Mouse (Mus musculus) CH12.LX (cell line): Measurements from ENCODE around the gene Casr. TPM values are rescaled to one million over a fixed set of nuclear protein-coding genes. Genes with fewer than 3 reads are reported as not detected.

ENCODE experiments used
- DNase-seq: peaks from one replicate; pipeline ENCODE4 v3.0.0-alpha.2; 2013; ENCODE audit errors: extremely low read depth
- H3K27ac ChIP-seq: 2 replicates; pipeline ENCODE4 v1.5.1; 2012; ENCODE audit warnings: low read depth, mild to moderate bottlenecking, control low read depth, moderate library complexity; ENCODE audit not compliant: insufficient read depth
- H3K27me3 ChIP-seq: replicated peaks from 2 replicates; pipeline ENCODE3; 2012; ENCODE audit warnings: inconsistent platforms
- H3K36me3 ChIP-seq, 2 experiments: replicated peaks in 1 of 2; 2 replicates each; pipeline versions ENCODE3 to v1.6.1; 2012; ENCODE audit warnings: inconsistent platforms in 1 of 2, low read length in 1 of 2, mild to moderate bottlenecking in 1 of 2, mixed read lengths in 1 of 2, moderate library complexity in 1 of 2; ENCODE audit not compliant: control insufficient read depth in 1 of 2, insufficient read depth in 1 of 2
- H3K4me1 ChIP-seq, 2 experiments: 2 replicates each; pipeline ENCODE4 v1.6.1; 2012; ENCODE audit warnings: inconsistent platforms in 1 of 2, moderate library complexity in 1 of 2; ENCODE audit not compliant: insufficient read depth in 2 of 2, control insufficient read depth in 1 of 2
- H3K4me2 ChIP-seq: 2 replicates; pipeline ENCODE4 v1.6.1; 2012; ENCODE audit warnings: low read depth, mild to moderate bottlenecking, control low read depth; ENCODE audit not compliant: poor library complexity, insufficient read depth, severe bottlenecking
- H3K4me3 ChIP-seq, 3 experiments: fragments of 150-350 bp in 1 of 3; sonication (generic) in 1 of 3; replicated peaks in 1 of 3; 2 replicates each; pipeline versions ENCODE3 to v1.5.1; 2011 to 2012; ENCODE audit warnings: low read depth in 2 of 3, low read length in 2 of 3, mild to moderate bottlenecking in 2 of 3, moderate library complexity in 2 of 3, control low read depth in 1 of 3, improper control_type of control experiment in 1 of 3, inconsistent platforms in 1 of 3, mixed read lengths in 1 of 3; ENCODE audit not compliant: poor library complexity in 1 of 3
- H3K79me2 ChIP-seq: replicated peaks from 2 replicates; pipeline ENCODE4 v1.6.1; 2012; ENCODE audit warnings: mild to moderate bottlenecking, moderate library complexity; ENCODE audit not compliant: control insufficient read depth, poor library complexity, insufficient read depth, severe bottlenecking; ENCODE audit errors: extremely low read depth
- H3K9ac ChIP-seq: 2 replicates; pipeline ENCODE4 v1.6.1; 2012; ENCODE audit warnings: low read depth, mild to moderate bottlenecking, control low read depth, moderate library complexity; ENCODE audit not compliant: insufficient read depth
- H3K9me3 ChIP-seq: replicated peaks from 2 replicates; pipeline ENCODE3; 2012; ENCODE audit warnings: low read length, inconsistent platforms, mixed read lengths
- BHLHE40 ChIP-seq: IDR thresholded peaks from 2 replicates; pipeline ENCODE4 v1.6.1; 2011; ENCODE audit warnings: mild to moderate bottlenecking, low read depth, low read length, improper control_type of control experiment
- CHD2 ChIP-seq: IDR thresholded peaks from 2 replicates; pipeline ENCODE4 v1.6.1; 2011; ENCODE audit warnings: low read length, improper control_type of control experiment
- CTCF ChIP-seq, 2 experiments: IDR thresholded peaks in 1 of 2; conservative IDR thresholded peaks in 1 of 2; 2 replicates each; pipeline ENCODE4 v1.5.1; 2011 to 2012; ENCODE audit warnings: low read depth in 2 of 2, low read length in 2 of 2, improper control_type of control experiment in 1 of 2, inconsistent platforms in 1 of 2, mild to moderate bottlenecking in 1 of 2, moderate library complexity in 1 of 2
- E2F4 ChIP-seq: IDR thresholded peaks from 2 replicates; pipeline ENCODE4 v1.6.1; 2011; ENCODE audit warnings: low read depth, low read length, improper control_type of control experiment; ENCODE audit not compliant: insufficient replicate concordance
- ETS1 ChIP-seq: conservative IDR thresholded peaks from 2 replicates; pipeline ENCODE4 v1.6.1; 2012; ENCODE audit warnings: low read depth, mild to moderate bottlenecking, inconsistent platforms, low read length, improper control_type of control experiment, moderate library complexity
- IRF4 ChIP-seq: IDR thresholded peaks from 2 replicates; pipeline ENCODE4 v1.6.1; 2014; ENCODE audit warnings: low read depth, mild to moderate bottlenecking, inconsistent platforms, low read length, improper control_type of control experiment
- JUN ChIP-seq: IDR thresholded peaks from 2 replicates; pipeline ENCODE4 v1.6.1; 2011; ENCODE audit warnings: low read depth, mild to moderate bottlenecking, low read length, improper control_type of control experiment, moderate library complexity; ENCODE audit not compliant: insufficient read depth
- JUND ChIP-seq: conservative IDR thresholded peaks from 2 replicates; pipeline ENCODE4 v1.6.1; 2011; ENCODE audit warnings: low read depth, low read length, improper control_type of control experiment
- KAT2A ChIP-seq: IDR thresholded peaks from 2 replicates; pipeline ENCODE4 v1.6.1; 2012; ENCODE audit warnings: low read length, improper control_type of control experiment, inconsistent platforms; ENCODE audit not compliant: insufficient replicate concordance
- MAFK ChIP-seq: IDR thresholded peaks from 2 replicates; pipeline ENCODE4 v1.6.1; 2011; ENCODE audit warnings: low read length, improper control_type of control experiment; ENCODE audit not compliant: insufficient replicate concordance
- MAX ChIP-seq: IDR thresholded peaks from 2 replicates; pipeline ENCODE4 v1.6.1; 2011; ENCODE audit warnings: low read length, improper control_type of control experiment
- MAZ ChIP-seq: IDR thresholded peaks from 2 replicates; pipeline ENCODE4 v1.6.1; 2012; ENCODE audit warnings: low read depth, mild to moderate bottlenecking, inconsistent platforms, low read length, improper control_type of control experiment, moderate library complexity
- MEF2A ChIP-seq: IDR thresholded peaks from 2 replicates; pipeline ENCODE4 v1.6.1; 2014; ENCODE audit warnings: low read depth, mild to moderate bottlenecking, inconsistent platforms, low read length, improper control_type of control experiment, borderline replicate concordance
- MXI1 ChIP-seq: IDR thresholded peaks from 2 replicates; pipeline ENCODE4 v1.6.1; 2011; ENCODE audit warnings: mild to moderate bottlenecking, low read depth, low read length, improper control_type of control experiment
- MYC ChIP-seq: IDR thresholded peaks from 2 replicates; pipeline ENCODE4 v1.6.1; 2011; ENCODE audit warnings: low read depth, mild to moderate bottlenecking, improper control_type of control experiment, low read length
- NELFE ChIP-seq: IDR thresholded peaks from 2 replicates; pipeline ENCODE4 v1.6.1; 2011; ENCODE audit warnings: low read depth, low read length, improper control_type of control experiment
- PAX5 ChIP-seq: IDR thresholded peaks from 2 replicates; pipeline ENCODE4 v1.6.1; 2012; ENCODE audit warnings: low read length, inconsistent platforms, mixed read lengths
- POLR2A ChIP-seq: IDR thresholded peaks from 2 replicates; pipeline ENCODE4 v1.6.1; 2011; ENCODE audit warnings: low read depth, mild to moderate bottlenecking, improper control_type of control experiment, low read length
- RAD21 ChIP-seq: IDR thresholded peaks from 2 replicates; pipeline ENCODE4 v1.6.1; 2011; ENCODE audit warnings: low read depth, mild to moderate bottlenecking, low read length, improper control_type of control experiment, moderate library complexity
- RCOR1 ChIP-seq: conservative IDR thresholded peaks from 2 replicates; pipeline ENCODE4 v1.6.1; 2012; ENCODE audit warnings: low read depth, mild to moderate bottlenecking, inconsistent platforms, low read length, improper control_type of control experiment
- SIN3A ChIP-seq: IDR thresholded peaks from 2 replicates; pipeline ENCODE4 v1.6.1; 2012; ENCODE audit warnings: low read length, improper control_type of control experiment, inconsistent platforms
- SMC3 ChIP-seq: IDR thresholded peaks from 2 replicates; pipeline ENCODE4 v1.6.1; 2011; ENCODE audit warnings: low read depth, low read length, improper control_type of control experiment
- TBP ChIP-seq: conservative IDR thresholded peaks from 2 replicates; pipeline ENCODE4 v1.6.1; 2011; ENCODE audit warnings: low read depth, low read length, improper control_type of control experiment
- TCF12 ChIP-seq: IDR thresholded peaks from 2 replicates; pipeline ENCODE4 v1.6.1; 2014; ENCODE audit warnings: low read depth, mild to moderate bottlenecking, inconsistent platforms, low read length, improper control_type of control experiment
- USF1 ChIP-seq: IDR thresholded peaks from 2 replicates; pipeline ENCODE4 v1.6.1; 2014; ENCODE audit warnings: low read depth, mild to moderate bottlenecking, inconsistent platforms, low read length, improper control_type of control experiment
- ZKSCAN1 ChIP-seq: IDR thresholded peaks from 2 replicates; pipeline ENCODE4 v1.6.1; 2012; ENCODE audit warnings: low read depth, inconsistent platforms, low read length, improper control_type of control experiment, borderline replicate concordance
- ZNF384 ChIP-seq: IDR thresholded peaks from 2 replicates; pipeline ENCODE4 v1.6.1; 2012; ENCODE audit warnings: low read depth, low read length, improper control_type of control experiment, inconsistent platforms
- dilution Hi-C: fragments of 300-500 bp; cut with MboI; formaldehyde crosslinking; loops from 2 replicates; pipeline ENCODE4 v1.14.3; 2020; ENCODE audit warnings: low sequenced_read_pairs; ENCODE audit not compliant: extremely low pct_unique_long_range_greater_than_20kb, extremely low pct_ligation_motif_present
- in situ Hi-C: fragments of 300-500 bp; cut with MboI; formaldehyde crosslinking; loops from 3 replicates; pipeline ENCODE4 v1.14.3; 2019; ENCODE audit warnings: low sequenced_read_pairs, low pct_ligation_motif_present, low pct_unique_long_range_greater_than_20kb, mixed read lengths
- polyA plus RNA-seq: library from polyadenylated mRNA; unstranded; fragments of >175 nt; gene quantifications from 2 replicates; pipeline ENCODE4 v1.2.1, GENCODE M21; 2012; ENCODE audit warnings: low read depth; ENCODE audit not compliant: insufficient read length
- total RNA-seq, 2 experiments: library from RNA; depleted of rRNA; stranded (reverse); fragments of 300-350 nt in 1 of 2; fragments of >200 nt in 1 of 2; gene quantifications; 2 replicates each; pipeline ENCODE4 v1.2.3; 2012 to 2014

The Casr gene
- total and polyA plus RNA-seq, 3 experiments = 0.35 to 0.63 (median 0.59) TPM

DNA sequence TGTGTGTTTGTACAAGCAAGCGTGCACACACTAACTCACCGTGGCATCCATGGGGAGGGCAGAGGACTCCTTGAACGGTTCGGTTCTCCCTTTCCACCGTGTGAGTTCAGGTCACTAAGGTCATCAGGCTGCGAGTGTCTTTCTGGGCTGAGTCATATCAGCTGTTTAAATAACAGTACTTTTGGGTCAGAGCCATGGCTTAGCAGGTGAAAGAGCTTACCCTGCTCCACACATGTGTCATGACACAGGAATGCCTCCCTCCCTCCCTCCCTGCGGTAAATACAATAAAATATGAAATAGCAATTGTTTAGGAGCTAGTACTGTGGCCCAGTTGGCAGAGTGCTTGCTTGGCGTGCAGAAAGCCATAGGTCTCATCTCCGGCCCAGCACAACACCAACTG lies 92.6 kb downstream of the Casr start:
- H3K27ac ChIP-seq = no peak overlapping the region
- no peak overlapping the region for H3K4me3 ChIP-seq
- H3K4me2 ChIP-seq = no peak overlapping the region
- no peak overlapping the region for H3K9ac ChIP-seq
- H3K27me3 ChIP-seq = no peaks in the 10 kb centered on the region
- TF ChIP-seq RAD21 = no peak
- no peak for TF ChIP-seq ZNF384
- TF ChIP-seq SIN3A = no peak
- no peak for TF ChIP-seq JUND
- no peak for TF ChIP-seq POLR2A
- no peak for TF ChIP-seq IRF4
- no peaks in the 10 kb centered on the region for H3K36me3 ChIP-seq
- DNase-seq = no peak
- peaks cover 0 to 5% of the 10 kb centered on the region in 2 experiments; a peak in 1 of 4 replicates for H3K4me1 ChIP-seq
- in situ Hi-C loops (loop anchor here (10.0 kb wide), 1 partner anchor 345 kb away; no protein-coding TSS in a partner anchor), dilution Hi-C loops (no loop called here)
- H3K79me2 ChIP-seq = no peaks in the 10 kb centered on the region
- H3K9me3 ChIP-seq = peaks cover 2% of the 10 kb centered on the region

GRCm38 (mm10) chr16:36468862-36469261 lies 93.1 kb downstream of the Casr start:
- Histone ChIP-seq H3K4me1 (peaks cover 0 to 5% of the 10 kb centered on the region in 2 experiments; a peak in 1 of 4 replicates), H3K27me3 (no peaks in the 10 kb centered on the region), H3K9me3 (peaks cover 2% of the 10 kb centered on the region), H3K9ac (no peak overlapping the region), H3K79me2 (no peaks in the 10 kb centered on the region), H3K4me3 (no peak overlapping the region), H3K27ac (no peak overlapping the region), H3K4me2 (no peak overlapping the region), H3K36me3 (no peaks in the 10 kb centered on the region)
- TF ChIP-seq MXI1 (no peak), TCF12 (no peak), IRF4 (no peak), TBP (no peak), ETS1 (no peak), SMC3 (peak; percentile 57), JUND (no peak), SIN3A (no peak), MAZ (no peak), MEF2A (no peak), MAFK (0 out of 2 replicates have a peak, but pooled peaks have one; percentile 12), RCOR1 (no peak), MAX (no peak), E2F4 (no peak), CHD2 (no peak), RAD21 (peak; percentile 59), PAX5 (no peak), MYC (no peak), CTCF (conservative IDR thresholded peaks at IDR 0.05 in 1 of 2, IDR thresholded peaks at IDR 0.05 in 1 of 2; ENCODE audit: low read depth in 2 of 2, low read length in 2 of 2) (peak; percentile 37 to 64; a peak in 3 of 4 replicates), KAT2A (no peak), NELFE (no peak), BHLHE40 (no peak), ZNF384 (no peak), ZKSCAN1 (no peak), USF1 (no peak), JUN (no peak)
- in situ Hi-C loops (loop anchor here (10.0 kb wide), 1 partner anchor 346 kb away; no protein-coding TSS in a partner anchor), dilution Hi-C loops (no loop called here)
- peak; percentile 27 for DNase-seq
